Mouse (Mus musculus): ENCODE results near the gene Map7d1.

- no peak for TF ChIP-seq CTCF (conservative IDR thresholded peaks at IDR 0.05; ENCODE audit: insufficient read depth, insufficient read length, low read depth, low read length)
- no peak for TF ChIP-seq POLR2A (IDR thresholded peaks at IDR 0.05; ENCODE audit: low read depth, low read length)
Measured at GRCm38 (mm10) chr4:126286492-126286891, 30.3 kb upstream of the Map7d1 start, which contains the start of gene Col8a2.

Measured in kidney, adult 2 months (tissue).